Mouse (Mus musculus) limb, embryonic 12.5 days (tissue): ENCODE results near the gene Lurap1l. TPM values are rescaled to one million over a fixed set of nuclear protein-coding genes. Genes with fewer than 3 reads are reported as not detected.

Experiments
- ATAC-seq: fragments of 200-750 bp; cut with Nextera tagmentation; 2 replicates; pipeline ENCODE4 v1.8.0; 2017; ENCODE audit warnings: low read depth, moderate TSS enrichment; ENCODE audit not compliant: insufficient number of reproducible peaks, insufficient read depth, low FRiP score, low TSS enrichment
- H3K27ac ChIP-seq: fragments of 300-500 bp; sonication (generic); 2 replicates; pipeline ENCODE4 v1.5.1; 2016; ENCODE audit warnings: mild to moderate bottlenecking, moderate library complexity
- H3K27me3 ChIP-seq: fragments of 300-500 bp; sonication (generic); 2 replicates; pipeline ENCODE4 v1.6.1; 2016; ENCODE audit warnings: mild to moderate bottlenecking, moderate library complexity
- H3K36me3 ChIP-seq: fragments of 300-500 bp; sonication (generic); 2 replicates; pipeline ENCODE4 v1.6.1; 2016; ENCODE audit warnings: mild to moderate bottlenecking, moderate library complexity
- H3K4me1 ChIP-seq: fragments of 300-500 bp; sonication (generic); replicated peaks from 2 replicates; pipeline ENCODE4 v1.6.1; 2016
- H3K4me2 ChIP-seq: fragments of 300-500 bp; sonication (generic); 2 replicates; pipeline ENCODE4 v1.6.1; 2016; ENCODE audit warnings: mild to moderate bottlenecking, moderate library complexity
- H3K4me3 ChIP-seq: fragments of 300-500 bp; sonication (generic); replicated peaks from 2 replicates; pipeline ENCODE4 v1.5.1; 2016; ENCODE audit warnings: mild to moderate bottlenecking
- H3K9ac ChIP-seq: fragments of 300-500 bp; sonication (generic); replicated peaks from 2 replicates; pipeline ENCODE4 v1.6.1; 2016; ENCODE audit warnings: mild to moderate bottlenecking, moderate library complexity
- H3K9me3 ChIP-seq: fragments of 300-500 bp; sonication (generic); 2 replicates; pipeline ENCODE4 v1.6.1; 2016; ENCODE audit warnings: mild to moderate bottlenecking, moderate library complexity
- WGBS: fragments of 180-500 bp; shearing (Covaris S2); methylation state at CpG from one replicate; pipeline ENCODE4 v1.1.7; 2016; 5-methylcytosine and 5-hydroxymethylcytosine counted together
- polyA plus RNA-seq: library from polyadenylated mRNA; unstranded; fragments of >200 nt; fragmentation: Nextera tagmentation; extraction: Ambion mirVana; gene quantifications from 2 replicates; pipeline ENCODE4 v1.2.1, GENCODE M21; 2016

Lurap1l gene
- polyA plus RNA-seq, 1 experiment from 2014 or later: 4.2 TPM

GRCm38 (mm10) chr4:80949110-80949509, 38.7 kb downstream of the Lurap1l start:
- no peaks in the 10 kb centered on the region for H3K27me3 ChIP-seq
- H3K4me3 ChIP-seq: no peak overlapping the region
- peaks cover 8% of the 10 kb centered on the region; the same call in 1 of the 2 replicates for H3K4me1 ChIP-seq
- H3K27ac ChIP-seq: no peak overlapping the region
- H3K4me2 ChIP-seq: no peak overlapping the region
- ATAC-seq: no peak
- no peaks in the 10 kb centered on the region for H3K9me3 ChIP-seq
- no peak overlapping the region for H3K9ac ChIP-seq
- H3K36me3 ChIP-seq: no peaks in the 10 kb centered on the region

DNA sequence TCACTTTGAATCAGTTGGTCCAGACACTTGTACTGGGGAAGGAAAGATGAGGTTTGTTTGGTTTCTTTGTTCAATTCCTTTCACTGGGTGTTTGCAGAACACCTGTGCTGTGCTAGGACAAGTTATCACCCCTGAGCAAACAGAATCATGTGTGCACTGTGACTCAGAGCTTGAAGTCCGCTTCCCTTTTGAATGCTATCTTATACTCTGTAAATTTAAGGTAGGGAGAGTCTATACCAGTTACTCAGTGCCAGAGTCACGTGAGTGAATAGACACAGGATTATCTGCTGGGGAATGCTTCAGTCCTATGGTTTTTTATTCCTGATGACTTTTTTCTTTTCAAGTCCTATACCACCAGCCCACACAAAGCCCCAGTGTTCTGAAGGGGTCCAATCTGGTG, 39.3 kb downstream of the Lurap1l start:
- H3K4me1 ChIP-seq: peaks cover 8% of the 10 kb centered on the region; the same call in 1 of the 2 replicates
- H3K4me3 ChIP-seq: no peak overlapping the region
- H3K4me2 ChIP-seq: no peak overlapping the region
- no peak overlapping the region for H3K9ac ChIP-seq
- no peaks in the 10 kb centered on the region for H3K9me3 ChIP-seq
- H3K27me3 ChIP-seq: no peaks in the 10 kb centered on the region
- H3K36me3 ChIP-seq: no peaks in the 10 kb centered on the region
- H3K27ac ChIP-seq: no peak overlapping the region
- no peak for ATAC-seq
- WGBS: 70% methylated on average over 2 of the region's 2 CpGs

- no peaks in the 10 kb centered on the region for H3K27me3 ChIP-seq
- peaks cover 8% of the 10 kb centered on the region; the same call in 1 of the 2 replicates for H3K4me1 ChIP-seq
- H3K36me3 ChIP-seq: no peaks in the 10 kb centered on the region
- WGBS: 56% methylated on average over 8 of the region's 8 CpGs
- no peak overlapping the region for H3K4me2 ChIP-seq
- no peak overlapping the region for H3K27ac ChIP-seq
- no peak overlapping the region for H3K9ac ChIP-seq
- no peaks in the 10 kb centered on the region for H3K9me3 ChIP-seq
- no peak overlapping the region for H3K4me3 ChIP-seq
- ATAC-seq: no peak
Measured at GRCm38 (mm10) chr4:80950280-80950781, 39.9 kb downstream of the Lurap1l start.

- no peak overlapping the region for H3K4me3 ChIP-seq
- H3K9ac ChIP-seq: no peak overlapping the region
- H3K4me2 ChIP-seq: no peak overlapping the region
- 88% methylated on average over 1 of the region's 1 CpGs for WGBS
- no peaks in the 10 kb centered on the region for H3K36me3 ChIP-seq
- ATAC-seq: no peak
- H3K27ac ChIP-seq: no peak overlapping the region
- no peaks in the 10 kb centered on the region for H3K9me3 ChIP-seq
- no peaks in the 10 kb centered on the region for H3K27me3 ChIP-seq
- peaks cover 11% of the 10 kb centered on the region; the same call in 1 of the 2 replicates for H3K4me1 ChIP-seq
Measured at GRCm38 (mm10) chr4:80952653-80953052, 42.2 kb downstream of the Lurap1l start.

- Histone ChIP-seq H3K36me3 (no peaks in the 10 kb centered on the region), H3K9me3 (no peaks in the 10 kb centered on the region), H3K27ac (no peak overlapping the region), H3K4me2 (no peak overlapping the region), H3K4me3 (no peak overlapping the region), H3K4me1 (peaks cover 6% of the 10 kb centered on the region; the same call in 1 of the 2 replicates), H3K27me3 (no peaks in the 10 kb centered on the region), H3K9ac (no peak overlapping the region)
- WGBS: 70% methylated on average over 2 of the region's 2 CpGs
- ATAC-seq: no peak
Measured at GRCm38 (mm10) chr4:80955942-80956341, 45.5 kb downstream of the Lurap1l start.

- Histone ChIP-seq H3K27ac (no peak overlapping the region), H3K36me3 (no peaks in the 10 kb centered on the region), H3K9me3 (peaks cover 11% of the 10 kb centered on the region), H3K27me3 (no peaks in the 10 kb centered on the region), H3K4me2 (no peak overlapping the region), H3K4me1 (no peaks in the 10 kb centered on the region), H3K4me3 (no peak overlapping the region), H3K9ac (no peak overlapping the region)
- no peak for ATAC-seq
- 90% methylated on average over 17 of the region's 17 CpGs for WGBS
Measured at GRCm38 (mm10) chr4:80967526-80967925, 57.1 kb downstream of the Lurap1l start.

DNA sequence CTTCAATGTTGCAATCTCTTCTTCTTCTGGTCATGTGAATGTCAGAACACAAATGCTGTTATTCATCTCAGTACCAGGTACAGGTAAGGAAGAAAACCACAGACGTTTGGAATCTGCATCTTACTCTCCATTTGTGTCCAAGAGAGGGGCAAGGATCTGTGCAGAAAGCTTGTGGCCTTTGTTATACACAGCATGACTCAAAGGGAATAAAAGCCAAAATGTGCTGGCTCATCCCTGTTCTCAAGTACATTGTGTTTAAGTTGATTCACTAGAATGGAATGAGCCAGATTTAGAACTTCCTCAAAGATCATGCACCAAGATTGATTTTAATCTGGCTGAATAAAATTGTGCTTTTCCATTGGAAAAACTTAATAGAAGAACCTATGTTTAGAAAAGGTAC, 61.4 kb downstream of the Lurap1l start:
- H3K4me3 ChIP-seq: no peak overlapping the region
- H3K9ac ChIP-seq: no peak overlapping the region
- H3K4me1 ChIP-seq: no peaks in the 10 kb centered on the region
- H3K27me3 ChIP-seq: no peaks in the 10 kb centered on the region
- H3K27ac ChIP-seq: no peak overlapping the region
- no peaks in the 10 kb centered on the region for H3K36me3 ChIP-seq
- H3K9me3 ChIP-seq: peaks cover 11% of the 10 kb centered on the region
- no peak for ATAC-seq
- 59% methylated on average over 1 of the region's 1 CpGs for WGBS
- no peak overlapping the region for H3K4me2 ChIP-seq

GRCm38 (mm10) chr4:80973896-80974295, 63.5 kb downstream of the Lurap1l start:
- H3K4me3 ChIP-seq: no peak overlapping the region
- H3K4me2 ChIP-seq: no peak overlapping the region
- no peaks in the 10 kb centered on the region for H3K4me1 ChIP-seq
- H3K9ac ChIP-seq: no peak overlapping the region
- ATAC-seq: no peak
- no peaks in the 10 kb centered on the region for H3K27me3 ChIP-seq
- H3K9me3 ChIP-seq: no peaks in the 10 kb centered on the region
- no peaks in the 10 kb centered on the region for H3K36me3 ChIP-seq
- H3K27ac ChIP-seq: no peak overlapping the region

DNA sequence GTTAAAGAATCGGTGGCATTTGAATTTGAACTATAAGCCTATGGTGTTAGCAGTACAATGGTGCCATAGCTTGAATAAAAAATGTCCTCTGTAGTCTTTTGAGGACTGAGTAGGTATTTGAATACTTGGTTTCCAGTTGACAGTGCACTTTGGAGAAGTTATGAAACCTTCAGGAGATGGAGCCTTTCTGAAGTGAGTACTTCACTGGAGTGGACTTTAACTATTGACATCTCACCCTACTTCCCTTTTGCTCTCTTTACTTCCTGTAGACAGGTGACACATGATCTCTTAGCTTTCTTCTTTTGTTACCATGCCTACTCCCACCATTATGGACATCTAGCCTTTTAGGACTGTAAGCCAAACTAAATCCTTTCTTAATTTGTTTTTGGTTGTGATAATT, 80.4 kb downstream of the Lurap1l start:
- no peak overlapping the region for H3K9ac ChIP-seq
- no peaks in the 10 kb centered on the region for H3K27me3 ChIP-seq
- no peak overlapping the region for H3K27ac ChIP-seq
- H3K36me3 ChIP-seq: no peaks in the 10 kb centered on the region
- no peak overlapping the region for H3K4me2 ChIP-seq
- H3K4me3 ChIP-seq: no peak overlapping the region
- ATAC-seq: no peak
- H3K4me1 ChIP-seq: no peaks in the 10 kb centered on the region
- 83% methylated on average over 1 of the region's 1 CpGs for WGBS
- no peaks in the 10 kb centered on the region for H3K9me3 ChIP-seq

- Histone ChIP-seq H3K4me2 (no peak overlapping the region), H3K27me3 (no peaks in the 10 kb centered on the region), H3K27ac (no peak overlapping the region), H3K9me3 (peaks cover 7% of the 10 kb centered on the region; the same call in 1 of the 2 replicates), H3K36me3 (no peaks in the 10 kb centered on the region), H3K4me3 (no peak overlapping the region), H3K4me1 (no peaks in the 10 kb centered on the region), H3K9ac (no peak overlapping the region)
- WGBS: 90% methylated on average over 2 of the region's 2 CpGs
- ATAC-seq: no peak
Measured at GRCm38 (mm10) chr4:81003528-81003927, 93.1 kb downstream of the Lurap1l start.
